Mouse (Mus musculus) limb, embryonic 14.5 days (tissue): ENCODE data around the gene Antxr1. TPM values are rescaled to one million over a fixed set of nuclear protein-coding genes. Genes with fewer than 3 reads are reported as not detected.

Source experiments
- ATAC-seq: fragments of 200-750 bp; cut with Nextera tagmentation; 2 replicates; pipeline ENCODE4 v1.8.0; 2017; ENCODE audit warnings: low read depth, moderate number of reproducible peaks, moderate TSS enrichment; ENCODE audit not compliant: low FRiP score
- DNase-seq: peaks from one replicate; pipeline ENCODE4 v3.0.0-alpha.2; 2015; ENCODE audit warnings: low spot score
- H3K27ac ChIP-seq: fragments of 300-500 bp; sonication (generic); replicated peaks from 2 replicates; pipeline ENCODE4 v1.5.1; 2014; ENCODE audit warnings: low read depth, mild to moderate bottlenecking, low read length, moderate library complexity, mixed read lengths
- H3K27me3 ChIP-seq: fragments of 300-500 bp; sonication (generic); 2 replicates; pipeline ENCODE4 v1.6.1; 2014; ENCODE audit warnings: low read length, mixed read lengths; ENCODE audit not compliant: control insufficient read depth, insufficient read depth
- H3K36me3 ChIP-seq: fragments of 300-500 bp; sonication (generic); 2 replicates; pipeline ENCODE4 v1.6.1; 2014; ENCODE audit warnings: mild to moderate bottlenecking, low read length, moderate library complexity, mixed read lengths; ENCODE audit not compliant: control insufficient read depth, insufficient read depth
- H3K4me1 ChIP-seq: fragments of 300-500 bp; sonication (generic); 2 replicates; pipeline ENCODE4 v1.6.1; 2014; ENCODE audit warnings: antibody characterized with exemption, low read length, mixed read lengths; ENCODE audit not compliant: control insufficient read depth, insufficient read depth
- H3K4me2 ChIP-seq: fragments of 300-500 bp; sonication (generic); replicated peaks from 2 replicates; pipeline ENCODE4 v1.6.1; 2014; ENCODE audit warnings: low read depth, mild to moderate bottlenecking, low read length, moderate library complexity; ENCODE audit not compliant: severe bottlenecking
- H3K4me3 ChIP-seq: fragments of 300-500 bp; sonication (generic); replicated peaks from 2 replicates; pipeline ENCODE4 v1.5.1; 2014; ENCODE audit warnings: low read length
- H3K9ac ChIP-seq: fragments of 300-500 bp; sonication (generic); 2 replicates; pipeline ENCODE4 v1.6.1; 2014; ENCODE audit warnings: mild to moderate bottlenecking, low read depth, low read length, moderate library complexity; ENCODE audit not compliant: severe bottlenecking
- H3K9me3 ChIP-seq: fragments of 300-500 bp; sonication (generic); 2 replicates; pipeline ENCODE4 v1.6.1; 2016; ENCODE audit warnings: low read length; ENCODE audit not compliant: control insufficient read depth
- POLR2A ChIP-seq: fragments of 200-500 bp; IDR thresholded peaks from 2 replicates; pipeline ENCODE4 v1.8.0; 2012; ENCODE audit warnings: inconsistent platforms, mild to moderate bottlenecking, moderate library complexity, borderline replicate concordance; ENCODE audit not compliant: insufficient read depth, insufficient read length; ENCODE audit errors: extremely low read depth
- WGBS: fragments of 180-500 bp; shearing (Covaris S2); extraction: QIAGEN DNeasy Blood & Tissue Kit; methylation state at CpG from one replicate; pipeline ENCODE4 v1.1.7; 2014; 5-methylcytosine and 5-hydroxymethylcytosine counted together
- polyA plus RNA-seq, 2 experiments: library from polyadenylated mRNA; depleted of rRNA in 1 of 2; stranded (reverse) in 1 of 2; unstranded in 1 of 2; fragments of >200 nt; fragmentation: Nextera tagmentation in 1 of 2; extraction: Ambion mirVana in 1 of 2; gene quantifications; 2 replicates each; pipeline versions ENCODE4 v1.2.1 to v1.2.3; 2012 to 2014

The Antxr1 gene
- polyA plus RNA-seq, 2 experiments = 33.8 to 75.7 TPM

GRCm38 (mm10) chr6:87090877-87091276, 244.7 kb downstream of the Antxr1 start:
- Histone ChIP-seq H3K4me3 (no peak overlapping the region), H3K27ac (no peak overlapping the region), H3K4me2 (no peak overlapping the region), H3K27me3 (no peaks in the 10 kb centered on the region), H3K9ac (no peak overlapping the region), H3K9me3 (no peaks in the 10 kb centered on the region), H3K36me3 (peaks cover 47% of the 10 kb centered on the region), H3K4me1 (no peaks in the 10 kb centered on the region)
- 62% methylated on average over 3 of the region's 3 CpGs for WGBS
- DNase-seq (no peak), ATAC-seq (no peak)
- TF ChIP-seq POLR2A = no peak

GRCm38 (mm10) chr6:87088356-87088755, 247.3 kb downstream of the Antxr1 start:
- Histone ChIP-seq H3K36me3 (peaks cover 72% of the 10 kb centered on the region), H3K9ac (no peak overlapping the region), H3K9me3 (no peaks in the 10 kb centered on the region), H3K4me2 (no peak overlapping the region), H3K27ac (no peak overlapping the region), H3K27me3 (no peaks in the 10 kb centered on the region), H3K4me3 (no peak overlapping the region), H3K4me1 (no peaks in the 10 kb centered on the region)
- no peak for DNase-seq
- 93% methylated on average over 5 of the region's 5 CpGs for WGBS
- TF ChIP-seq POLR2A = no peak
- no peak for ATAC-seq

GRCm38 (mm10) chr6:87085026-87085425, 250.6 kb downstream of the Antxr1 start:
- Histone ChIP-seq H3K4me1 (no peaks in the 10 kb centered on the region), H3K4me3 (no peak overlapping the region), H3K4me2 (no peak overlapping the region), H3K9me3 (no peaks in the 10 kb centered on the region), H3K36me3 (peaks cover 95% of the 10 kb centered on the region), H3K27me3 (no peaks in the 10 kb centered on the region), H3K27ac (no peak overlapping the region), H3K9ac (no peak overlapping the region)
- no peak for ATAC-seq
- no peak for DNase-seq
- WGBS = 69% methylated on average over 6 of the region's 6 CpGs
- no peak for TF ChIP-seq POLR2A

Other genes starting within 250 kb of the Antxr1 start
- 1.6 and 4.0 TPM in 2 replicates for gene D6Ertd527e, start 231.1 kb downstream of the Antxr1 start, polyA plus RNA-seq (2012; rRNA removed)
- 0.56 and 0.91 TPM in 2 replicates for gene D6Ertd527e, start 231.1 kb downstream of the Antxr1 start, polyA plus RNA-seq (2014; fragmentation: Nextera tagmentation; extraction: Ambion mirVana)
- gene Gkn1, start 15.1 kb upstream of the Antxr1 start, polyA plus RNA-seq (2012; rRNA removed) = 0.15 TPM in 1 of 2 replicates, not detected in the other
- gene Gkn1, start 15.1 kb upstream of the Antxr1 start, polyA plus RNA-seq (2014; fragmentation: Nextera tagmentation; extraction: Ambion mirVana) = not detected in 2 replicates
- gene Gkn2, start 37.5 kb upstream of the Antxr1 start, polyA plus RNA-seq (2012; rRNA removed) = 0.09 and 0.35 TPM in 2 replicates
- gene Gkn2, start 37.5 kb upstream of the Antxr1 start, polyA plus RNA-seq (2014; fragmentation: Nextera tagmentation; extraction: Ambion mirVana) = not detected in 2 replicates
- 3.0 TPM in 2 replicates for gene Gkn3, start 53.1 kb upstream of the Antxr1 start, polyA plus RNA-seq (2012; rRNA removed)
- gene Gkn3, start 53.1 kb upstream of the Antxr1 start, polyA plus RNA-seq (2014; fragmentation: Nextera tagmentation; extraction: Ambion mirVana) = 0.32 and 1.6 TPM in 2 replicates
- gene Bmp10, start 93.2 kb upstream of the Antxr1 start, polyA plus RNA-seq (2012; rRNA removed) = 0.04 TPM in 1 of 2 replicates, not detected in the other
- not detected in 2 replicates for gene Bmp10, start 93.2 kb upstream of the Antxr1 start, polyA plus RNA-seq (2014; fragmentation: Nextera tagmentation; extraction: Ambion mirVana)
- gene Arhgap25, start 197.4 kb upstream of the Antxr1 start, polyA plus RNA-seq (2012; rRNA removed) = 2.6 and 3.2 TPM in 2 replicates
- gene Arhgap25, start 197.4 kb upstream of the Antxr1 start, polyA plus RNA-seq (2014; fragmentation: Nextera tagmentation; extraction: Ambion mirVana) = 6.4 and 6.8 TPM in 2 replicates